Mouse (Mus musculus): Measurements from ENCODE around the gene Arhgef12. TPM values are rescaled to one million over a fixed set of nuclear protein-coding genes. Genes with fewer than 3 reads are reported as not detected.

Gene Arhgef12
- polyA plus RNA-seq, 1 experiment from 2014 or later = 9.2 TPM

GRCm38 (mm10) chr9:43065231-43065630 is 41.8 kb downstream of the Arhgef12 start:
- no peak for DNase-seq (ENCODE audit: extremely low spot score, low spot score)
- H3K27ac ChIP-seq = no peak overlapping the region
- H3K4me1 ChIP-seq = peaks cover 9% of the 10 kb centered on the region
- H3K4me3 ChIP-seq = no peak overlapping the region
- H3K27me3 ChIP-seq (ENCODE audit: poor library complexity, severe bottlenecking) = no peaks in the 10 kb centered on the region
- no peaks in the 10 kb centered on the region for H3K36me3 ChIP-seq (replicated peaks)
- no peaks in the 10 kb centered on the region for H3K9me3 ChIP-seq
- WGBS = 89% methylated on average over 4 of the region's 4 CpGs

GRCm38 (mm10) chr9:43061545-43061944 is 45.5 kb downstream of the Arhgef12 start:
- DNase-seq (ENCODE audit: extremely low spot score, low spot score) = no peak
- H3K27me3 ChIP-seq (ENCODE audit: poor library complexity, severe bottlenecking) = no peaks in the 10 kb centered on the region
- no peak overlapping the region for H3K4me3 ChIP-seq
- WGBS = 78% methylated on average over 1 of the region's 1 CpGs
- H3K4me1 ChIP-seq = peaks cover 6% of the 10 kb centered on the region; the same call in 1 of the 2 replicates
- H3K36me3 ChIP-seq (replicated peaks) = no peaks in the 10 kb centered on the region
- no peak overlapping the region for H3K27ac ChIP-seq
- H3K9me3 ChIP-seq = no peaks in the 10 kb centered on the region

GRCm38 (mm10) chr9:43050391-43050790 is 56.6 kb downstream of the Arhgef12 start:
- no peak for DNase-seq (ENCODE audit: extremely low spot score, low spot score)
- Histone ChIP-seq H3K9me3 (peaks cover 4% of the 10 kb centered on the region; the same call in 1 of the 2 replicates), H3K4me1 (peaks cover 6% of the 10 kb centered on the region), H3K36me3 (replicated peaks) (peaks cover 6% of the 10 kb centered on the region), H3K27me3 (ENCODE audit: poor library complexity, severe bottlenecking) (no peaks in the 10 kb centered on the region), H3K27ac (no peak overlapping the region), H3K4me3 (no peak overlapping the region)
- 98% methylated on average over 2 of the region's 2 CpGs for WGBS

GRCm38 (mm10) chr9:43044481-43044880 is 62.6 kb downstream of the Arhgef12 start:
- peaks cover 6% of the 10 kb centered on the region for H3K4me1 ChIP-seq
- H3K9me3 ChIP-seq = no peaks in the 10 kb centered on the region
- no peak overlapping the region for H3K4me3 ChIP-seq
- no peaks in the 10 kb centered on the region for H3K27me3 ChIP-seq (ENCODE audit: poor library complexity, severe bottlenecking)
- no peak overlapping the region for H3K27ac ChIP-seq
- DNase-seq (ENCODE audit: extremely low spot score, low spot score) = no peak
- H3K36me3 ChIP-seq (replicated peaks) = peaks cover 25% of the 10 kb centered on the region

GRCm38 (mm10) chr9:43038466-43038865 is 68.6 kb downstream of the Arhgef12 start:
- H3K4me1 ChIP-seq = no peaks in the 10 kb centered on the region
- no peaks in the 10 kb centered on the region for H3K27me3 ChIP-seq (ENCODE audit: poor library complexity, severe bottlenecking)
- H3K27ac ChIP-seq = no peak overlapping the region
- H3K9me3 ChIP-seq = no peaks in the 10 kb centered on the region
- 90% methylated on average over 8 of the region's 8 CpGs for WGBS
- no peak overlapping the region for H3K4me3 ChIP-seq
- DNase-seq (ENCODE audit: extremely low spot score, low spot score) = no peak
- peaks cover 26% of the 10 kb centered on the region for H3K36me3 ChIP-seq (replicated peaks)

GRCm38 (mm10) chr9:43035208-43035607 is 71.8 kb downstream of the Arhgef12 start:
- Histone ChIP-seq H3K4me1 (peaks cover 11% of the 10 kb centered on the region), H3K36me3 (replicated peaks) (peaks cover 5% of the 10 kb centered on the region; the same call in 1 of the 2 replicates), H3K27ac (no peak overlapping the region), H3K4me3 (no peak overlapping the region), H3K27me3 (ENCODE audit: poor library complexity, severe bottlenecking) (no peaks in the 10 kb centered on the region), H3K9me3 (no peaks in the 10 kb centered on the region)
- 77% methylated on average over 4 of the region's 4 CpGs for WGBS
- DNase-seq (ENCODE audit: extremely low spot score, low spot score) = no peak

GRCm38 (mm10) chr9:43034273-43034672 is 72.8 kb downstream of the Arhgef12 start:
- no peaks in the 10 kb centered on the region for H3K9me3 ChIP-seq
- H3K4me3 ChIP-seq = no peak overlapping the region
- no peaks in the 10 kb centered on the region for H3K36me3 ChIP-seq (replicated peaks)
- H3K27ac ChIP-seq = no peak overlapping the region
- DNase-seq (ENCODE audit: extremely low spot score, low spot score) = no peak
- no peaks in the 10 kb centered on the region for H3K27me3 ChIP-seq (ENCODE audit: poor library complexity, severe bottlenecking)
- peaks cover 11% of the 10 kb centered on the region for H3K4me1 ChIP-seq

- Histone ChIP-seq H3K4me3 (no peak overlapping the region), H3K27ac (no peak overlapping the region), H3K36me3 (replicated peaks) (peaks cover 17% of the 10 kb centered on the region), H3K27me3 (ENCODE audit: poor library complexity, severe bottlenecking) (no peaks in the 10 kb centered on the region), H3K9me3 (no peaks in the 10 kb centered on the region), H3K4me1 (peaks cover 11% of the 10 kb centered on the region)
- no peak for DNase-seq (ENCODE audit: extremely low spot score, low spot score)
- WGBS = 86% methylated on average over 5 of the region's 5 CpGs
Measured at GRCm38 (mm10) chr9:43027757-43028156, 79.3 kb downstream of the Arhgef12 start.

GRCm38 (mm10) chr9:43021515-43022251 is 85.4 kb downstream of the Arhgef12 start:
- Histone ChIP-seq H3K4me1 (no peaks in the 10 kb centered on the region), H3K9me3 (no peaks in the 10 kb centered on the region), H3K27me3 (ENCODE audit: poor library complexity, severe bottlenecking) (no peaks in the 10 kb centered on the region), H3K27ac (no peak overlapping the region), H3K4me3 (no peak overlapping the region), H3K36me3 (replicated peaks) (peaks cover 33% of the 10 kb centered on the region)
- DNase-seq (ENCODE audit: extremely low spot score, low spot score) = no peak
- WGBS = 87% methylated on average over 5 of the region's 5 CpGs

GRCm38 (mm10) chr9:43019656-43020055 is 87.4 kb downstream of the Arhgef12 start:
- no peak for DNase-seq (ENCODE audit: extremely low spot score, low spot score)
- Histone ChIP-seq H3K4me1 (no peaks in the 10 kb centered on the region), H3K27me3 (ENCODE audit: poor library complexity, severe bottlenecking) (no peaks in the 10 kb centered on the region), H3K9me3 (no peaks in the 10 kb centered on the region), H3K27ac (no peak overlapping the region), H3K4me3 (no peak overlapping the region), H3K36me3 (replicated peaks) (peaks cover 34% of the 10 kb centered on the region)
- WGBS = 95% methylated on average over 9 of the region's 9 CpGs

GRCm38 (mm10) chr9:43015786-43016185 is 91.3 kb downstream of the Arhgef12 start:
- H3K27me3 ChIP-seq (ENCODE audit: poor library complexity, severe bottlenecking) = no peaks in the 10 kb centered on the region
- 92% methylated on average over 5 of the region's 5 CpGs for WGBS
- DNase-seq (ENCODE audit: extremely low spot score, low spot score) = no peak
- no peaks in the 10 kb centered on the region for H3K9me3 ChIP-seq
- no peaks in the 10 kb centered on the region for H3K4me1 ChIP-seq
- H3K27ac ChIP-seq = no peak overlapping the region
- H3K4me3 ChIP-seq = no peak overlapping the region
- H3K36me3 ChIP-seq (replicated peaks) = peaks cover 48% of the 10 kb centered on the region

- Histone ChIP-seq H3K27me3 (ENCODE audit: poor library complexity, severe bottlenecking) (no peaks in the 10 kb centered on the region), H3K4me3 (no peak overlapping the region), H3K9me3 (no peaks in the 10 kb centered on the region), H3K27ac (no peak overlapping the region), H3K36me3 (replicated peaks) (peaks cover 46% of the 10 kb centered on the region), H3K4me1 (no peaks in the 10 kb centered on the region)
- WGBS = 90% methylated on average over 2 of the region's 2 CpGs
- no peak for DNase-seq (ENCODE audit: extremely low spot score, low spot score)
Measured at GRCm38 (mm10) chr9:43015366-43015765, 91.7 kb downstream of the Arhgef12 start.

GRCm38 (mm10) chr9:43014886-43015285 is 92.2 kb downstream of the Arhgef12 start:
- Histone ChIP-seq H3K27me3 (ENCODE audit: poor library complexity, severe bottlenecking) (no peaks in the 10 kb centered on the region), H3K36me3 (replicated peaks) (peaks cover 49% of the 10 kb centered on the region), H3K4me3 (no peak overlapping the region), H3K4me1 (no peaks in the 10 kb centered on the region), H3K27ac (no peak overlapping the region), H3K9me3 (no peaks in the 10 kb centered on the region)
- DNase-seq (ENCODE audit: extremely low spot score, low spot score) = no peak
- WGBS = 96% methylated on average over 1 of the region's 1 CpGs
